Mouse (Mus musculus): Measurements from ENCODE around the gene Irf2bp1. TPM values are rescaled to one million over a fixed set of nuclear protein-coding genes. Genes with fewer than 3 reads are reported as not detected.
A peak's percentile ranks its signal among the peaks of the same experiment; 100 is the strongest.

The Irf2bp1 gene
- polyA plus RNA-seq, 1 experiment from 2014 or later, result 32.4 TPM

GRCm38 (mm10) chr7:18991660-18992293 lies 12.1 kb upstream of the Irf2bp1 start:
- H3K4me3 ChIP-seq (replicated peaks; ENCODE audit: low read length), result peak overlapping the region; percentile 58
- H3K27me3 ChIP-seq (ENCODE audit: control insufficient read depth, insufficient read depth, low read length), result no peaks in the 10 kb centered on the region
- peak overlapping the region; percentile 78 for H3K27ac ChIP-seq
- ATAC-seq (ENCODE audit: low FRiP score), result peak; percentile 7; the same call in 1 of the 2 replicates
- H3K9ac ChIP-seq, result peak overlapping the region; percentile 74
- H3K36me3 ChIP-seq (replicated peaks; ENCODE audit: control insufficient read depth, insufficient read depth), result no peaks in the 10 kb centered on the region
- peak overlapping the region; percentile 75 for H3K4me2 ChIP-seq (replicated peaks)
- H3K4me1 ChIP-seq (replicated peaks; ENCODE audit: control insufficient read depth, insufficient read depth, low read length), result peaks cover 30% of the 10 kb centered on the region
- H3K9me3 ChIP-seq (ENCODE audit: control insufficient read depth, low read length), result no peaks in the 10 kb centered on the region
- under 1% methylated on average over 53 of the region's 59 CpGs for WGBS
- DNase-seq (ENCODE audit: low spot score), result no peak

- WGBS, result 3% methylated on average over 31 of the region's 31 CpGs
- Histone ChIP-seq H3K4me3 (replicated peaks; ENCODE audit: low read length) (peak overlapping the region; percentile 58), H3K27me3 (ENCODE audit: control insufficient read depth, insufficient read depth, low read length) (no peaks in the 10 kb centered on the region), H3K4me1 (replicated peaks; ENCODE audit: control insufficient read depth, insufficient read depth, low read length) (peaks cover 30% of the 10 kb centered on the region), H3K4me2 (replicated peaks) (peak overlapping the region; percentile 75), H3K9me3 (ENCODE audit: control insufficient read depth, low read length) (no peaks in the 10 kb centered on the region), H3K9ac (peak overlapping the region; percentile 74), H3K36me3 (replicated peaks; ENCODE audit: control insufficient read depth, insufficient read depth) (no peaks in the 10 kb centered on the region), H3K27ac (0 out of 2 replicates have a peak overlapping the region, but pooled peaks have one; percentile 78)
- DNase-seq (ENCODE audit: low spot score) (no peak), ATAC-seq (ENCODE audit: low FRiP score) (no peak)
Measured at GRCm38 (mm10) chr7:18992294-18992675, 11.6 kb upstream of the Irf2bp1 start.

- no peaks in the 10 kb centered on the region for H3K36me3 ChIP-seq (replicated peaks; ENCODE audit: control insufficient read depth, insufficient read depth)
- H3K27ac ChIP-seq, result no peak overlapping the region
- H3K4me1 ChIP-seq (replicated peaks; ENCODE audit: control insufficient read depth, insufficient read depth, low read length), result peaks cover 30% of the 10 kb centered on the region
- peak overlapping the region; percentile 58 for H3K4me3 ChIP-seq (replicated peaks; ENCODE audit: low read length)
- DNase-seq (ENCODE audit: low spot score) (no peak), ATAC-seq (ENCODE audit: low FRiP score) (no peak)
- H3K4me2 ChIP-seq (replicated peaks), result peak overlapping the region; percentile 75
- H3K27me3 ChIP-seq (ENCODE audit: control insufficient read depth, insufficient read depth, low read length), result no peaks in the 10 kb centered on the region
- no peaks in the 10 kb centered on the region for H3K9me3 ChIP-seq (ENCODE audit: control insufficient read depth, low read length)
- H3K9ac ChIP-seq, result no peak overlapping the region
- 88% methylated on average over 5 of the region's 5 CpGs for WGBS
Measured at GRCm38 (mm10) chr7:18993036-18993435, 10.8 kb upstream of the Irf2bp1 start.

- DNase-seq (ENCODE audit: low spot score), result no peak
- Histone ChIP-seq H3K4me1 (replicated peaks; ENCODE audit: control insufficient read depth, insufficient read depth, low read length) (peaks cover 8% of the 10 kb centered on the region; the same call in 1 of the 2 replicates), H3K4me2 (replicated peaks) (no peak overlapping the region), H3K4me3 (replicated peaks; ENCODE audit: low read length) (no peak overlapping the region), H3K27ac (no peak overlapping the region), H3K36me3 (replicated peaks; ENCODE audit: control insufficient read depth, insufficient read depth) (0 out of 2 replicates have a peak, but pooled peaks cover 11% of the 10 kb centered on the region), H3K27me3 (ENCODE audit: control insufficient read depth, insufficient read depth, low read length) (no peaks in the 10 kb centered on the region), H3K9ac (no peak overlapping the region), H3K9me3 (ENCODE audit: control insufficient read depth, low read length) (no peaks in the 10 kb centered on the region)
- ATAC-seq (ENCODE audit: low FRiP score), result no peak
- whole genome bisulfite sequencing, result 39% methylated on average over 9 of the region's 9 CpGs
Measured at GRCm38 (mm10) chr7:18998835-18999234, 5.0 kb upstream of the Irf2bp1 start.

- 62% methylated on average over 10 of the region's 10 CpGs for WGBS
- no peak overlapping the region for H3K27ac ChIP-seq
Measured at GRCm38 (mm10) chr7:19000421-19000820, 3.4 kb upstream of the Irf2bp1 start.

GRCm38 (mm10) chr7:19001066-19001806 lies 2.6 kb upstream of the Irf2bp1 start:
- no peak for DNase-seq (ENCODE audit: low spot score)
- Histone ChIP-seq H3K36me3 (replicated peaks; ENCODE audit: control insufficient read depth, insufficient read depth) (peaks cover 22% of the 10 kb centered on the region), H3K4me3 (replicated peaks; ENCODE audit: low read length) (peak overlapping the region; percentile 25), H3K4me2 (replicated peaks) (peak overlapping the region; percentile 45), H3K4me1 (replicated peaks; ENCODE audit: control insufficient read depth, insufficient read depth, low read length) (peaks cover 18% of the 10 kb centered on the region), H3K9me3 (ENCODE audit: control insufficient read depth, low read length) (no peaks in the 10 kb centered on the region), H3K9ac (peak overlapping the region; percentile 47), H3K27me3 (ENCODE audit: control insufficient read depth, insufficient read depth, low read length) (no peaks in the 10 kb centered on the region), H3K27ac (0 out of 2 replicates have a peak overlapping the region, but pooled peaks have one; percentile 32)
- no peak for ATAC-seq (ENCODE audit: low FRiP score)
- 41% methylated on average over 18 of the region's 18 CpGs for WGBS

More at GRCm38 (mm10) chr7:19000421-19000820, 3.4 kb upstream of the Irf2bp1 start:
- ATAC-seq (ENCODE audit: low FRiP score), result no peak
- Histone ChIP-seq H3K4me2 (replicated peaks) (peak overlapping the region; percentile 45), H3K9me3 (ENCODE audit: control insufficient read depth, low read length) (no peaks in the 10 kb centered on the region), H3K27me3 (ENCODE audit: control insufficient read depth, insufficient read depth, low read length) (no peaks in the 10 kb centered on the region), H3K4me1 (replicated peaks; ENCODE audit: control insufficient read depth, insufficient read depth, low read length) (peaks cover 10% of the 10 kb centered on the region), H3K4me3 (replicated peaks; ENCODE audit: low read length) (peak overlapping the region; percentile 25), H3K9ac (peak overlapping the region; percentile 47), H3K36me3 (replicated peaks; ENCODE audit: control insufficient read depth, insufficient read depth) (peaks cover 14% of the 10 kb centered on the region)
- DNase-seq (ENCODE audit: low spot score), result no peak

- H3K27me3 ChIP-seq (ENCODE audit: control insufficient read depth, insufficient read depth, low read length), result no peaks in the 10 kb centered on the region
- peaks cover 21% of the 10 kb centered on the region for H3K4me1 ChIP-seq (replicated peaks; ENCODE audit: control insufficient read depth, insufficient read depth, low read length)
- H3K27ac ChIP-seq, result no peak overlapping the region
- DNase-seq (ENCODE audit: low spot score) (no peak), ATAC-seq (ENCODE audit: low FRiP score) (no peak)
- H3K4me3 ChIP-seq (replicated peaks; ENCODE audit: low read length), result no peak overlapping the region
- no peaks in the 10 kb centered on the region for H3K9me3 ChIP-seq (ENCODE audit: control insufficient read depth, low read length)
- peaks cover 25% of the 10 kb centered on the region for H3K36me3 ChIP-seq (replicated peaks; ENCODE audit: control insufficient read depth, insufficient read depth)
- 80% methylated on average over 3 of the region's 3 CpGs for WGBS
- H3K9ac ChIP-seq, result no peak overlapping the region
- no peak overlapping the region for H3K4me2 ChIP-seq (replicated peaks)
Measured at GRCm38 (mm10) chr7:19001807-19002085, 2.1 kb upstream of the Irf2bp1 start.

- ATAC-seq (ENCODE audit: low FRiP score) (no peak), DNase-seq (ENCODE audit: low spot score) (no peak)
- peak overlapping the region; percentile 53 for H3K4me2 ChIP-seq (replicated peaks)
- H3K4me1 ChIP-seq (replicated peaks; ENCODE audit: control insufficient read depth, insufficient read depth, low read length), result peaks cover 23% of the 10 kb centered on the region
- no peaks in the 10 kb centered on the region for H3K27me3 ChIP-seq (ENCODE audit: control insufficient read depth, insufficient read depth, low read length)
- H3K36me3 ChIP-seq (replicated peaks; ENCODE audit: control insufficient read depth, insufficient read depth), result peaks cover 29% of the 10 kb centered on the region
- H3K27ac ChIP-seq, result no peak overlapping the region
- H3K9me3 ChIP-seq (ENCODE audit: control insufficient read depth, low read length), result no peaks in the 10 kb centered on the region
- peak overlapping the region; percentile 62 for H3K9ac ChIP-seq
- 58% methylated on average over 4 of the region's 4 CpGs for WGBS
- H3K4me3 ChIP-seq (replicated peaks; ENCODE audit: low read length), result peak overlapping the region; percentile 30
Measured at GRCm38 (mm10) chr7:19002115-19002514, 1.7 kb upstream of the Irf2bp1 start.

GRCm38 (mm10) chr7:19002848-19003498 lies 871 bp upstream of the Irf2bp1 start:
- H3K9me3 ChIP-seq (ENCODE audit: control insufficient read depth, low read length), result no peaks in the 10 kb centered on the region
- H3K27me3 ChIP-seq (ENCODE audit: control insufficient read depth, insufficient read depth, low read length), result no peaks in the 10 kb centered on the region
- ATAC-seq (ENCODE audit: low FRiP score), result peak; percentile 64
- peak overlapping the region; percentile 26; the same call in 1 of the 2 replicates for H3K27ac ChIP-seq
- H3K36me3 ChIP-seq (replicated peaks; ENCODE audit: control insufficient read depth, insufficient read depth), result peaks cover 36% of the 10 kb centered on the region
- DNase-seq (ENCODE audit: low spot score), result peak; percentile 91
- peak overlapping the region; percentile 30 for H3K4me3 ChIP-seq (replicated peaks; ENCODE audit: low read length)
- 3% methylated on average over 17 of the region's 17 CpGs for WGBS
- peaks cover 23% of the 10 kb centered on the region for H3K4me1 ChIP-seq (replicated peaks; ENCODE audit: control insufficient read depth, insufficient read depth, low read length)
- peak overlapping the region; percentile 53 for H3K4me2 ChIP-seq (replicated peaks)
- peak overlapping the region; percentile 62 for H3K9ac ChIP-seq
